Mouse (Mus musculus): ENCODE measurements at regions not wholly inside any gene's neighbourhood (a gene's known extent, or its start where the extent isn't known, plus 50 kb on each side); places are given as distances from the start of the nearest gene placed in this dataset.

DNA sequence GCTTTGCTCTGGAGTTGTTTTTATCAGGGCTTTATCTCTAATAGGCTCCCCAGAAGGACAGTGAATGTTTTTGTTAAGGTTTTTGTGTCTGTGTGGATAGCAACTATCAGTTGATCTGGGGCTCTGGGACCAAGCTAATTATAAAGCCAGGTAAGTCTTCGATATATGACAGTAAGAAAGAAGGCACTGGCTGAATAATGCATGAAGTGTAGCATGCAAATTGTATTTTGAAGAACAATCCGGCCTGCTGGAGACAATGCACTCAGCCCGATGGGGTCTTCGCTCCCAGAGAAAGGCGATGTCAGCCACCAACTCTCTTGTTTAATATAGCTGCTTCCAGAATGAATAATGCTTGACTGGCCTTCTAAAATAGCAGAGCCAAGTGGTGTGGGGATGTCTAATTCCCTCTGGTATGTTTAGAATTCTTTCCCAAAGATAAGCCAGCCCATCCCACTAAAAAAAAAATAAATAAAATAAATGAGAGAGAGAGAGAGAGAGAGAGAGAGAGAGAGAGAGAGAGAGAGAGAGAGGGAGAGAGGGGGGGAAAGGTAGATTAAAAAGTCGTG, 68.6 kb downstream of the Dad1 start:
- DNase-seq: no peak

DNA sequence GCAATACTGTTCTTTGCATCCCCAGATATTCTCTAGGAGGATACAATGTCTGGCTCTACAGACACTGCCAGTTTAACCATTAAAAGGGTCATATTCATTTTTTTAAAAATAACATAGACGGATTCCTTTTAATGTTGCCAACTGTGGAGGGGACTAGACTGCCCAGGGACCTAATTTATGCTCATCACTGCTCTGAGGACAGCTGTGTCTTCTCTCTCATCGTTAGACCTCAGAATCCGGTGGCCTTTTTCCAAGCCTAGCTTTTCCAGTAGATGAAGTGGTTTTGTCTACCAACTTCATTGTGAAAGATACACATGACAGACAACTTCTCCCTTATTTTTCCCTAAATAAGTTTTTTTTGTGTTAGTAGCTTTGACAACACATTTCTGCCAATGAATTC, 70.0 kb downstream of the Dad1 start:
- no peak for DNase-seq

DNA sequence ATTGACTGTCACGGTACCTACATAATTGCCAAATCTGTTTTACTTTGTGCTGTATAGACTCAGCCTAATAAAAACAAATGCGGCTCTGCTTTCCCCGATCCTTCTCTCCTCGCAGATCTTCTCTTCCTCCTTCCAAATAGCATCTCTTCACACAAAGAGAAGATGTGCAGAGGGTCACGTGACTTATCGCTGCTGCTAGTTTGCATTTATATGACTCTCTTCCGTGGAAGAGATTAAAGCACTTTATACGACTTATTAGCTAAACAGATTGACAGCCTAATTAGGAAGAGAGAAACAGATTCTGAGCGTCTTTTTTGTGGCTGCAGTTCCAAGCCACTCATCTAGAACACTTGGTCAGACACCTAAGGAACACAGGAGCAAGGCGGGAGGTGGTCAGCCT, 71.1 kb downstream of the Dad1 start:
- no peak for DNase-seq

DNA sequence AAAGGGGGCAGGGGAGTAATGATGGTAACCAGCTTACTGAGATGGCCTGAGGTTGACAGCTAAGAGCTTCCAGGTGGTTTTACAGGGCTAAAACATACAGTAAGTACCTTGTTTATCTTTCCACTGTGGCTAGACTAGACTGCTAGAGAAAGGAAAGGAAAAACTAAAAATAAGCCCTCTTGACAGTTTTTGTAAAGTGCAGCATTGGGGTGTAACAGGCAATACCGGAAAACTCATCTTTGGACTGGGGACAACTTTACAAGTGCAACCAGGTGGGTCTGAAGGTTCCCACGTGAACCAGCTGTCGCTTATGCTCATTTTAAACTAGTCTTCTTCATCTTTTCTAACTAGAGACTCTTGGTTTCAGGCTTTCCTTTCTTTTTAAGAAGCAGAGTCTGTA, 72.6 kb downstream of the Dad1 start:
- no peak for DNase-seq

DNA sequence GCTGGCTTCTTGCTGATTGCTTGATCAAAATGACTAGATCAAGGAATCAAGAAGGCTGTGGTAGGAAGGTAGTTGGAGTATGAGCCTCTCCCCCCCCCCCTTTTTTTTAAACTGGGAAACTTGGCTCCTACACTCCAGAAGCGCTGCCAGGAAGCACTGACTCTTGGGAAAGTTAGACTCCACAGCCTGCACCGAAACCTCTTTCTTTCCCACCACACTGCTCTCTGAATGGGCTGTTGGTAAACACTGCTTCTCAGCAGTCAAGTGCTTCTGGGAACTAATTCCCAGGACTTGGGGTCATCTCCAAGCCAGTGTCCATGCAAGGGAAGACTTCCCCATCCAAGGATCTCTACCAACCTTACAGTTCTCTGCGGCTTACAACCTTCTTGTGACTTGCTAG, 73.2 kb downstream of the Dad1 start:
- peak in 1 of 2 experiments; percentile 31 for DNase-seq

DNA sequence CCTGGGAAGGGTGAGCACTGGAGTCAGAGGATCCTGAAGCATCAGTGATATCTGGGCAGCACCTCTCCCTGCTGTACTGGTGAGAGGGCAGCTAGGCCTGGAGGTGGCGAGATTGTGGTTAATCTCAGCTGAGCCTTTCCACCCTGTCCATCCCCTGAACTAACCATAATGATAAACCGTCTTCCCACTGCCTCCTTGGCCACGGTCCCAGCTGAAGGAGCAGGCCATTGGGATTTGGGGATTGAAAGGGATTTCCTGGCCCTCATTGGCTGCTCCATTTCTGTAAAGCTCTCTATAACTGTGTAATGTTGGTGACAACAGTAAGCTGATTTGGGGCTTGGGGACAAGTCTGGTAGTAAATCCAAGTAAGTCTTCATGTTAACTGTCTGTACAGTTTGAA, 73.6 kb downstream of the Dad1 start:
- DNase-seq: peak in 1 of 2 experiments; percentile 33

DNA sequence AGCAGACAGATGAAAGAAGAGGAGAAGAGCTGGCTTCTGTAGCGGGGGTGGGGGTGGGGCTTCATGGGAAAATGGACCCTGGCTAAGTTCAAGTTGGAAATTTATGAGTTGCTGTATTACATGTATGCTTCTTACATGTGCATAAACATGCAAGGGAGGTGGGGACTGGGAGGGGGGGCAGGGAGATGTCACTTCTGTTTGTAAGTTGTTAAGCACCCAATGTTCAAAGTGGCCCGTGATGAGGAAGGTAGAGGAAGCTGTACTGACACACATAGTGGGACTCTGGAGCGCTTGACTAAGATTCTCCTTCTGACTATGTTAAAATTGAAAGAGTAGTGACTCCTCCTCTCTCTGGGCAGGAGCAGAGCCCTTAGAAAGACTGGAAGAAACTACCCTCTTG, 75.0 kb downstream of the Dad1 start:
- DNase-seq: no peak

DNA sequence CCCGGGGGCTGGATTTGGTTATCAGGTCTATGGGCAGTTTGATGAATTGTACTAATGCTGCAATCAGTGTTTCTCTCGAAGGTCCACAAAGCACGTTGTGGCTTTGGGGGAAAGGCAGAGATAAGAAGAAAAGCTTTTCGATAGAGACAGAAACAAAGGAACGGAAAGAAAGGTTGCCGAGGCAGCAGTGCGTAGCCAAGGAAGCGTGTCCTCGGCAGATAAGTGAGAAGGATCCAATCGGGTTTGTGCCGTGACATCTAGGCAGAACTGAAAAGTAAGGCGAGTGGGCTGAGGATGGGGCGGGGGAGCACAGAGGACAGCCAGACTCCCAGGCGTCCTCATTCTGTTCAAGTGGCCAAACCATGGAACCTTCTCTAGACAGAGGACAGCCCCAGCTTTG, 77.4 kb downstream of the Dad1 start:
- no peak for DNase-seq

DNA sequence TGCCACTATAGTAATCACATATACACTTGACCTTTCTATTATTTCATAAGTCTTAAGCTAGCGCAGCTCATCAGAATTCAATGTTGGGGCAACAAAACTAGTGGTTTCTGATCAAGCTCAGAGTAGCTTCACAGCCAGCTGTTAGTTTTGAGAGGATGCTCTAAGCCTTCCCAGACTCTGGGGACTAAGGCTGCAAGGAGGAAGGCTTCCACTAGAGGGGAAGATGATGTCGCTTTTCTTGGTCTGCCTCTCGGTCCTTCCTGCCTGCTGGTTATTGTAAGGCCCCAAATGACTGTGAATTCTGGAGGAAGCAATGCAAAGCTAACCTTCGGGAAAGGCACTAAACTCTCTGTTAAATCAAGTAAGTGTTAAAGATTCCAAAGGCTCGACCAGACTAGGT, 78.4 kb downstream of the Dad1 start:
- DNase-seq: no peak

DNA sequence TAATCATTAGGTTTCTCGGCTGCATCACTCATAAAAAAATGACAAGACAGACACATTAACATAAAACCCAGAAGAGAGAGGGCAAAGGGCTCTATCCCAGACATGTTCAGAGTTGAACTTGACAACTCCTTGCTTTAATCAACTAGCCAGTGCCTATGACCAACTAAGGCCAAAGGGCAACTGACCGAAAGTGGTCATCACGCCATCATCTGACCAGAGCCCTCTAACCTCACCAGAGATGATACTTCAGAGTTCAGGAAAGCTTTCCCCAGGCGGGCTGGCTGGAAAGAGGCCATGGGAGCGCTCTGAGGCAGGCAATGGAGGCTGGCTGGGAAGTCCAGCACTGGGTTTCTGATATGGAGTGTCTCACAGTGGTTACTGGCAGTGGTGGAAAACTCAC, 80.6 kb downstream of the Dad1 start:
- no peak for DNase-seq

DNA sequence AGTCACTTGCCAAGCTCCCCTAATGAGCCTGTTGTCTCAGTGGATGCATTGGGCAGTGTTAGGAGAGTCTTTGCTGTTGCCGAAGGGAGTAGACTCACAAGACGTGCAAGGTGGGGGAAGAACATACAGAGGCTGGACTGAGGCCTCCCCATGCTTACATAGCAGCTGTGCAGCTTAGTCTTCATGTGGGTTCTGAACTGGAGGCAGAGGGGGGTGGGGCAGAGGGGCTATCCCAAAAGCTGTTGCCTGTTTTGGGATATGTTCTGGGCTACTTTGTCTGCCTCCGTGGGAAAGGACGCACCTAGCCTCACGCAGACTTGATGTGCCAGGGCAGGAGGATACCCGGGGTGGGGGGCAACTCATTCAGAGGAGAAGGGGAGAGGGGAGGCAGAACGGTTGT, 84.7 kb downstream of the Dad1 start:
- no peak for DNase-seq

DNA sequence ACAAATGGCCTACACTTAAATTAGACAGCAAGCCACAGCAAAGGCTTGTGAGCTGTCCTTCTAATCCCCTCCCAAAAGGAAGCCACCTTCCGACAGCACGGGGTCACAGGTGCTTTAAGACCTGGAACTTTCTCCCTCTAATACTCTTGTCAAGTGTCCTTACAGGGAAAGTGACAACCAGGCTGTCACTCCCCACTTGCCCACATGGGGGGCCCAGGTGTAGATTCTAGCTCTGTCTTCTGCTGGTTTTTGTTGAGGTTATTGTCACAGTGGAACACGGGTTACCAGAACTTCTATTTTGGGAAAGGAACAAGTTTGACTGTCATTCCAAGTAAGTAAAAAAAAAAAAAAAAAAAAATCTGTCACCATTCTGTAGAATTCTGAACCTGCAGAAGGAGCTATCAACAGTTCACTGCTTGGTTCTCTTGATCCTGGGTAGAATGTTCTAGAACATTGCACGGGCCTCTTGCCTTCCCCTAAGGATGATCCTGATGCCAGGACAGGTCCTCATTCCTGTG, 85.4 kb downstream of the Dad1 start:
- no peak for DNase-seq

DNA sequence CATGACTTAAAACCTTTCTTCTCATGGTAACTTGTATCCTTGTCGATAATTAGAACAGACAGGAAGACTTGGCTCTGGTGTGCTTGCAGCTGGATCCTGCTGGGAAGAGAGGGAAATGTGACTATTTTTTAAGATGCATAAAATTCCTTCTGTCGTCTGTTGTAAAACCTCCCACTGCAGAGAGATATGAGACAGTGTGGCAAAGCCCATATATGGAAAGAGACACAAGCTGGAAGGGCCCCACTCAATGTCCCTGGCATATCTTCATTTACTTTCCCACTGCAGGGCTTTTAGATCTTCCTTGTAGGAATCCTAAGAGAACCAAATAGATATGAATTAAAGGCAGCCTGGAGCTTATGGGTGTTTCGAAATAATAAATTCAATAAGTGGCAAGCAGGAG, 87.8 kb downstream of the Dad1 start:
- DNase-seq: no peak

DNA sequence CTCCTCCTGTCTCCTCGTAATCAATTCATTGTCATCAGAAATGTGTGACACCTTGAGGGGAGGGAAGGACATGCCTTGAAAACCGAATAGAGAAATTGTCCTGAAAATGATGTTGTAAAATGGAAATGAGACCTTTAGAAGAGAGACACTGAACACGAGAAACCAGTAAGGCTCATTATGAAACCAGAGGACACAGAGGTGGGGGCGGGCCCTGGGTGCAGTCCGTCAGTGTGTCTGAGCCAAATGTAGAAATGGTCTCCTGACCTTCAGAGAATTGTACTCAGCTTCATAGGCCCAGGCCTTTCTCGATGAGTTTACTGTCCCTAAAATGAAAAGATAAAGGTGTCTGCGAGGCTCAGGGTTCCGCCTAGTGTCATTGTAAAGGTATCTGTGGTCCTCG, 89.0 kb downstream of the Dad1 start:
- DNase-seq: no peak

DNA sequence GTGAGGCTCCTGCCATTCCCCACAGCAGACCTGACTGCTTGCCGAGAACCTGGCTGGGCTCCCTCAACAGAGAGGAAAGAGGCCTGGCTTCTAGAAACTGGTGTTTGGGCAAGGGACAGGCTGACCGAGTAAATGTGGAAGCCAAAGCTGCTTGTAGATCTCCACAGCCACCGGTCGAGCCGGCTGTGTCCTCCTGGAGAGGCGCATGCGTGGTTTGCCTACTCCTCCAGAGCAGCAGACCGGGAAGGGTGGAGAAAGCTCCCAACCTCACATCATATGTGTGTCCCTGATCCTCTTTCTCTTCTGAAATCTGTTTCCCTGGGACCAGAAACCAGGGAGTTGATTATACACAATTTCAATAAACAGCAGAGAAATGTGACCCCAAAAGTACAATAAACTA, 92.0 kb downstream of the Dad1 start:
- no peak for DNase-seq

DNA sequence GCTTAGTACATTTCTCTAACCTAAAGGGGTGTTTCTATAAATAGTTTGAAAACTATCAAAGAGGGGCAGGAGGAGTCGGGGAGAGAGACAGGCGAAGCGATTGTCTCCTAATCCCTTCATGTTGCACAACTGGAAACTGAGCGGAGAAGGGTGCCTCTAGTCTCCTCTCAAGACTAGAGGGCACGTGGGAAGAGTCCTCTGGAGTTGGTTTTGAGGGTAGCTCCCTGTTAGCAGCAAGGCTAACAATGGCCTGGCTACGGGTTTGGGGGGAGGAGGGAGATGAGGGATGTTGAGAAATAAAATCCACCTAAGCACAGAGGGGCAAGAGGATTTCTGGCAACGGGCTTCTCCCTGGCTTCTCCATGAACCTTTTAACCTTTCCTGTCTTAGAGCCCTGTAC, 92.7 kb downstream of the Dad1 start:
- no peak for DNase-seq

DNA sequence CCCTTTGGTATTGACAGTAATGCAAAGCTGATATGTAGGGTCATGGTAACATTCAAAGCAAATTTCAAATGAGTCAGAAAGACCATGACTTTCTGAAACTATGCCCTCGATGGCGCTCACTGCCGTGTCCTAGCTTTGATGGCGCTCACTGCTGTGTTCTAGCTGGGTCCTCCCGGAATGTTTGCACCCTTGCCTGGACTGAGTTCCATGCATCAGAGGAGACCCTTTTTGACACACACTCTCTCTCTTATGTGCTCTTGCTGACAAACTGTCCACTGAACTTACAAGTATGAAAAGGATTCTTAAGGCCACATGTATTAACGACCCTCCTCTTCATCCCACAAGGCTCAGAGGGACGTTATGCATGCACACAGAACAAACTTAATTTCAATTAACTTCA, 94.1 kb downstream of the Dad1 start:
- no peak for DNase-seq

DNA sequence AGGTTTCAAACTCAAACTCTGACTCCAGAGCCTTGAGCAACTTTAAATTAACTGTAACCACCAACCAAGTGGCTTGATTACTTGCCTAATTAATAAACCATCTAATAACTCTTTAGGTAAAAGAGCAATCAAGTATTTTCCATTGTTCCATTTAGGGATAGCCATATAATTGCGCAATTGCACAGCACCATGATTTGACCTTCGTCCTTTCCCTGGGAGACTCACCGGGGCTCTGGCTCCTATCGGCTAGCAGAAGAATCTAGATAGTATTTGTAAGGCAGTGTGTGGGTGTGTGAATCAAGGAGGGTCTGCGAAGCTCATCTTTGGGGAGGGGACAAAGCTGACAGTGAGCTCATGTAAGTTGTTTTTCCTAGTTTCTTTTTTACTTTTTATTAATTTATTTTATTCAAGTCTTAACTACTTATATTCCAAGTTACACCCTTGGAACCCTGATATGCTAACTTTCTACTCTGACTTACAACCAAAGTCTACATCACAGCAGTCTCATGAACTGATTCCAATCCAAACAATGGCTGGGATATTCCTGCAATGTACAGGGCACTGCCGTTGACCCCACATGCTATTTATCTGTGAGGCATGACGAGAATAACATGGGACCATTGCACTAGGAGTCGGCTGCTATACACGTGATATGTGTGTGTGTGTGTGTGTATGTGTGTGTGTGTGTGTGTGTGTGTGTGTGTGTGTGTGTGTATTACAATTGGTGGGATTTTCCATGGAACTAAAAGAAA, 95.5 kb downstream of the Dad1 start:
- DNase-seq: no peak

DNA sequence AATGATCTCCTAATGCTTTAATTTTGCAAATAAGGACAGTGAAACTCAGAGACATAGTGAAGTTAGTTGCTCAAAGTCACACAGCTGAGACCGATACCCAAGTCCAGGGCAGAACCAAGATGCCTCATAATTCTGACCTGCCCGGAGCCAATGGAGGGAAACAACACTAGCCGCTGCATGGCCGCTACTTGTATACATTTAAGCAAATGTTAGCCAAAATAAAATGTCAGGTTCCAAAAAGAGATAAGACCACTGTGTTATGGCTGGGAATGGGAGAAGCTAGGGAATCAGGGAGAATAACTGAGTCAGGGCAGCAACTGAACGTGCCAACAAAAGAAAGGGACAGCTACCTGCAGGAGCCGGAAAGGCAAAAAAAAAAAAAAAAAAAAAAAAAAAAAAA, 97.4 kb downstream of the Dad1 start:
- DNase-seq: no peak

DNA sequence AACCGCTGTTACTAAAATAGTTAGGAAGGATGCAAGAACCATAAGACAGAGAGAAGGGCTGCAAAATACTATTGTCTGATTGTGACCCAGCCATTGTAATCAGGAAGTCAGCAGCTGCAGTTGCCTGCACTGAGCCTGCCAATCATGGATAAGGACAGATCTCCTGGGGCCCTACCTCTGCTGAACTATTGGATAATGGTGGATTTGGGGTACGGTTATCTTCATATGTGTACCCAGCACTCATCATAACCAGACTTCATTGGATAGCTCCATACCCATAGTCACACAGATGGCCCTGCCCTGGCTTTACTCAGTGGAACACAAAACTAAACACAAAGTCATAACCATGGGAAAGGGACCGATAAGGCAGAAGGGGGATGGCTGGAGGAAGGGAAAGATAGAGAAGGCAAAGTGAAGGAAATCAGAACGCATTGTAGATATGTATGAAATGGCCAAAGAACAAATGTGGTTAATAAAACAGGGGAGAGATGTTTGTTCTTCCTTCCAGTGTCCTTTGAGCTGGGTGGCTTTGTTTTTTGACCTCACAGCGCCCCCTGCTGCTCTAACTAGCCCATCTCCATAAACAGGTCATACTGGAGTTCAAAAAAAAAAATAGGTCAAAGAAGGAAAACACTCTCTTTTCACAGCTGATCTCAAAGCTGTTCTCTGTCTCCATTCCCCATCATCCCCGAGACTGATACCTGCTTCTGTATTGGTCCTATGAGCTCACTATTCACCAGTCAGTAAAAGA, 101.2 kb downstream of the Dad1 start:
- peak; percentile 60 to 89 for DNase-seq

DNA sequence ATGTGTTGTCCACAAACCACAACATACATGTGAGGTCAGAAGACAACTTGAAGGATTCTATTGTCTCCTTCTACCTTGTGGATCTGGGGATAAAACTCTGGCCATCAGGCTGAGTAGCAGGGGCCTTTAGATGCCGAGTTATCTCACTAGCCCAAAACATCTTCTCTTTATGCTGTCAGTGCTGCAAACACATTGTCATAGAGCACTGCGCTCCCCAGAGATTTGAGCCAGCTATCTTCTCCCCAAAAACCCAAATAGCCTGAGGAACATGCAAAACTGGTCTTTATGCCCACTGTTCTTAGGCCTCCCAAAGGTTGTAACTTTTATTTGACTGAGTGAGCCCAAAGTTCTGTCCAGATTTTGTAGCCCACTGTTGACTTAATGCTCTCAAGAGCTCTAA, 102.0 kb downstream of the Dad1 start:
- DNase-seq: no peak

DNA sequence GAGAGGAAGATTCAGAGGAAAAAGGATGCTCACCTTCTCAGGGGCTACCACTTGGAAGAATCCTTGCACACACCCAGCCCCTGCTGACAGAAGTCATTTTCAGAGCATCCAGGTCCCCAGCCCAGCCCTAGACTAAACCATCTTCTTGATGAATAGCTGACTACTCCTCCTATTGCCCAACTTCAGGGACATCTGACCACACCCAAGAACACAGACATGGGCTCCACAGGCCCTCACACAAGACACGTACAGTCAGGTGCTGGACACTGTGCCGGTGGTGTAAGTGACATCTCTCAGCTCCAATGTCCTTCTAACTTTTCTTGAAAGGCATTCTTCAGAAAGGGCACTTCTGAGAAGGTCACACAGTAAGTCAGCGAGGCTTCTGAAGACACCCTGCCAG, 102.6 kb downstream of the Dad1 start:
- DNase-seq: no peak

DNA sequence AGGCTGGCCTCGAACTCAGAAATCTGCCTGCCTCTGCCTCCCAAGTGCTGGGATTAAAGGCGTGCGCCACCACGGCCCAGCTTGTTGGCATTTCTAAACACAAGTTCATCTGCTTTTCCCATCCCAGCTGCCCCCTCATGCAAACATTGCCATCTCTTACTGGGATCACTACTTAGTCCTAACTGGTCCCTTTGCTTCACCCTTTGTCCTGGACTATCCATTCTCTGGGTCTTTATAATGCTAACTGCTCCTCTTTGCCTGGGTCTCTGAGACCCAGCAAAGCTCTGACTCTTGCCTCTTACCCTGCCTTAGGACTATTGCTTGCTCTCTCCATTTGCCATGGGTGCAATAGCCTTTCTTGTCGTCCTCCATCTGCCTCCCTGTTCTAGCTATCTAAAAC, 103.7 kb downstream of the Dad1 start:
- no peak for DNase-seq

DNA sequence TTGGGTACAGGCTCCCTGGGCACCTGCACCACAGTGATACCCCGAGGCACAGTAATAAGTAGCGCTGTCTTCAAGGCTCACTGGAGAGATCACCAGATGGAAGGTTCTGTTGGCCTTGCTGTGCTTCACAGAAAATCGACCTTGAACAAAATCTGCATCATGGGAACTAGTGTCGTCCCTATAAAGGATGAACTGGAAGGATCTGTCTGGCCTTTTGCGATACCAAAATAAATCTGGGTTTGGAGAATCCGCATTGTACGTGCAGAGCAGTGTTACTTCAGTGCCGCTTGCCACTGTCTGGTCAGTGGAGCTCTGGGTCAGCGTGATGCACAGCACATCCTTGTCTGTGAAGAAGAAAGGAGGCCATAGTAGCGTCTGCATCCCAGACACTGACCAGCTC, 105.3 kb downstream of the Dad1 start:
- DNase-seq: no peak
